Mouse (Mus musculus) small intestine, adult 2 months (tissue): ENCODE results near the gene Slc39a3.

Experiments used
- CTCF ChIP-seq: fragments of 200-500 bp; IDR thresholded peaks from 2 replicates; pipeline ENCODE4 v1.5.1; 2012; ENCODE audit warnings: low read depth, mild to moderate bottlenecking, control low read depth, inconsistent platforms, low read length, moderate library complexity, mixed read lengths; ENCODE audit not compliant: insufficient replicate concordance, insufficient read length; ENCODE audit errors: extremely low read depth
- POLR2A ChIP-seq: fragments of 200-500 bp; IDR thresholded peaks from 2 replicates; pipeline ENCODE4 v1.6.1; 2012; ENCODE audit warnings: low read depth, mild to moderate bottlenecking, control low read depth, inconsistent platforms, low read length, moderate library complexity

- TF ChIP-seq POLR2A (no peak), CTCF (no peak)
These were observed 18.9 kb downstream of the Slc39a3 start for GRCm38 (mm10) chr10:81018326-81018725.
